Mouse (Mus musculus) colon, adult 2 months (tissue): Measurements from ENCODE around the gene Vta1. TPM values are rescaled to one million over a fixed set of nuclear protein-coding genes. Genes with fewer than 3 reads are reported as not detected.

Experiments
- polyA plus RNA-seq: library from polyadenylated mRNA; depleted of rRNA; stranded (reverse); fragments of >200 nt; gene quantifications from 2 replicates; pipeline ENCODE4 v1.2.3, GENCODE M21; 2012; rRNA removed

The Vta1 gene
- 87.7 and 89.2 TPM in 2 replicates for polyA plus RNA-seq

DNA sequence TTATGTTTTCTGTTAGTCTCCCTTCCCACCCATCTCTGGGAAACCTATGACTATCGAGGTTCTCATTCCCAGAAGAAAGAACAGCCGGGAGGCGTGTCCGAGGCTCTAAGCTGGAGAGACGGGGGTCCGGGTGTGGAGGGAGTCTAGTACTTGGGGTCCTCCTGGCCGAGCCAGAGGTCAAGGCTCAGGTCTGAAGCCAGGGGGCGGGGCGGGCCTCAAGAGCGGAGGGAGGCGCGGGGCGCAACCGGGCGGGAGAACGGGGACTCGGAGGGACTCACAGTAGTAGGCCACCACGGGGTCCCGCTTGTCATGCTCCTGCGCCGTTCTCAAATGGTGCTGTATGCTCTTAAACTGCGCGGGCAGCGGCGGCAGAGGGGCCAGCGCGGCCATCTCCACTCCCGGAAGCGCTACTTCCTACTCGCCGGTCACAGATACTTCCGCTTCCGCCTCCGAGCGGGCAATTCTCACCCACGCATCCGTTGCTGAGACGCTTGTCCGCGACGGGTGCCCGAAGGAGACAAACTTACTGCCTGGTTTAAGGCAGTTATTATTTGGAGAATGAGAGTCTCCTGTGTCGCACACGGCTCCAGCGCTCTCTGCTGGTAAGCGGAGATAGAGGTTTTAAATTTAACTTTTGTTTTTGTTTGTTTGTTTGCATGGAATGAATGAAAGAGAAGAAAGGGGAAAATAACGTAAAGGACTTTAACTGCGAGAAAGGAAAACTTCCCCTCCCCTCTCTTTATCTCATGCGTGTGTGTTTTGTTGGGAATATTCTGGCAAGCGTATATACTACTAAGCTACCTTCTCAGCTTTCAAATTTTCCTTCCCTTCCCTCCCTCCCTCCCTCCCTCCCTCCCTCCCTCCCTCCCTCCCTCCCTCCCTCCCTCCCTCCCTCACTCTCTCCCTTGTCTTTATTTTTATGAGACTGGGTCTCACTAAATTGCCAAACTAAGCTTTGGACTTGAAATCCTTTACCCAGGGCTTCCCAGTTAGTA, at the start of gene Vta1, which contains the start of gene Nmbr:
Gene Vta1 (minus strand): TSS at position 489 of the 995 bp plus-strand sequence.
Gene Nmbr (plus strand): TSS at position 520 of the 995 bp plus-strand sequence.

DNA sequence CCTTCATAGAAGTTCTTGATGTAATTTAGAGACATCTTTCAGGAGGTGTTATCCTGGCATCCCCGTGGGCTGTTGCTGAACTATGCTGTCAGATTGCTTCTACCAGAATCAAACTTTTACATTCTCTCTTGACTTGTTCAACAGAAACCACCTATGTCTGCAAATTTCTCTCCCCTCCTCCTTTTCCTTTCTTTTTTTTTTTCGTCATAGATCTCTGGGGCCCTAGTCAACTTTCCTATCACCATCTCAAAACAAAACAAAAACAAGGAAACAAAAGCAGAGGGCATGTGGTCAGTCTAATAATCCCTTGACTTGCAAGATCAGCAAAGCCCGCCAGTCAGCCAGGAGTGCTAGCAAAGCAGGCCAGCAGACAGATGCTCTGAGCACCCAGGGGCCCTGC, 12.8 kb upstream of the Vta1 start, which contains the start of gene Gje1:
Gene Gje1 (minus strand): TSS at position 101 of the 400 bp plus-strand sequence.

Other genes with a start within 250 kb of the Vta1 start
- 1.1 and 1.2 TPM in 2 replicates for gene Adgrg6, start 159.9 kb downstream of the Vta1 start, polyA plus RNA-seq
- gene Nmbr, start within 50 bp of the Vta1 start, polyA plus RNA-seq = 0.12 TPM in 1 of 2 replicates, not detected in the other
- gene Gje1, start 12.7 kb upstream of the Vta1 start, polyA plus RNA-seq = not detected in 2 replicates